Mouse (Mus musculus): Measurements from ENCODE around the gene Tcl1.

GRCm38 (mm10) chr12:105209231-105209630 lies 13.4 kb downstream of the Tcl1 start:
- no peak for TF ChIP-seq ZNF384 (IDR thresholded peaks at IDR 0.05; ENCODE audit: low read depth, low read length)
- no peak for TF ChIP-seq HCFC1 (IDR thresholded peaks at IDR 0.05; ENCODE audit: borderline replicate concordance, insufficient read depth, low read length)
- no peak for TF ChIP-seq MAFK (IDR thresholded peaks at IDR 0.05; ENCODE audit: insufficient read depth, low read depth, low read length)
- no peak for TF ChIP-seq CHD2 (IDR thresholded peaks at IDR 0.05; ENCODE audit: low read depth, low read length)

All from ES-E14 (cell line).